Mouse (Mus musculus): ENCODE measurements around the gene Celsr2. TPM values are rescaled to one million over a fixed set of nuclear protein-coding genes. Genes with fewer than 3 reads are reported as not detected.

The Celsr2 gene
- 12.4 and 13.5 TPM in 2 replicates for polyA plus RNA-seq (2014; fragmentation: Nextera tagmentation; extraction: Ambion mirVana)

GRCm38 (mm10) chr3:108414857-108415830 lies at the start of gene Celsr2:
TSS of gene Celsr2 (minus strand) at chr3:108415552.
- DNase-seq (ENCODE audit: low spot score) (peak; percentile 52), ATAC-seq (replicated peaks; ENCODE audit: insufficient number of reproducible peaks, low FRiP score, low TSS enrichment, low read depth) (no peak)
- peak within 1 kb of the TSS; percentile 7; the same call in 1 of the 2 replicates for H3K27ac ChIP-seq (replicated peaks; ENCODE audit: low read depth, low read length)
- peaks cover 4% of the 10 kb centered on the region for H3K36me3 ChIP-seq (replicated peaks; ENCODE audit: control insufficient read depth, insufficient read depth, low read depth, low read length)
- peaks cover 3% of the 10 kb centered on the region; the same call in 1 of the 2 replicates for H3K9me3 ChIP-seq (replicated peaks; ENCODE audit: control insufficient read depth, low read length)
- H3K4me3 ChIP-seq (ENCODE audit: low read depth, low read length), result peak within 1 kb of the TSS; percentile 49
- peaks cover 5% of the 10 kb centered on the region; the same call in 1 of the 2 replicates for H3K4me1 ChIP-seq (ENCODE audit: control insufficient read depth, insufficient read depth, low read length)
- peak within 1 kb of the TSS; percentile 59 for H3K9ac ChIP-seq (replicated peaks; ENCODE audit: low read length)
- H3K27me3 ChIP-seq (ENCODE audit: control insufficient read depth, insufficient read depth, low read length), result no peaks in the 10 kb centered on the region; the same call in 1 of the 2 replicates
- 9% methylated on average over 40 of the region's 67 CpGs for WGBS
- H3K4me2 ChIP-seq (ENCODE audit: low read depth, low read length), result peak within 1 kb of the TSS; percentile 99

DNA sequence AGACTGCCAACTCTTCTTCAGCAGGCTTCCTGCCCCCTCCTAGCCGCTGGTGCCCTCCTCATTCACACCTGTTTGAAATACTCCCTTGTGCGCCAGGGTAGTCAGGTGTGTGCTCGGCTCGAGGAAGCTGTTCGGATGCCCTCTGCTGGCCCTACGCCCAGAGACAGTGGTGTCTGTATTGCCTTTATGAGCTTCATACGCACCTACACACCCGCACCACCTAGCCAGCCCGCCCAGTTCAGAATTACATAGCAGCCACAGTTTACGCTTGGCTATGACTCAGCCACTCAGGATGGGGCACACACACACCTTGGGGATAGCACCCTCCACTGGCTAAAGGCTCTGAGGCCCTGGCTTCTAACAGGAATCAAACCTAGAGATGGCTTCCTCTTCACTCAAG lies 43.5 kb upstream of the Celsr2 start:
- H3K27ac ChIP-seq (replicated peaks; ENCODE audit: low read depth, low read length), result no peak overlapping the region

DNA sequence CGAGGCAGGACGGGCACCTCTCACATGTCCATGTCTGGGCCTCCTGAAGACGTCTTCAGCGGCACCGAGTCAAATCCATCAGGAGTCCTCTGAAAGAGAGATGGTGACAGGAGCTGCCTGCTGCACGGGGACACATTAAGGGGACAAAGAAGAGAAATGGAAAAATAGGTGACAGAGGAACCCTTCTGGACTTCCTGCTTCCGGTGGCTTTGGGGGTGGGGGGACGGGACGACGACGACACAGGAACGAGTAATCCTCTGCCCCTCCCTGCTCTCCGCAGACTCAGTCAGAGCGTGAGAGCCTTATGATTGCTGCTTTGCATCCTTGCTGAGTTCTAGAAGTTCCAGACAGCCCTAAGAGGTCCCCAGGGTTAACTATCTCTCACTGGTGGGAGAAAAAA lies 43.0 kb upstream of the Celsr2 start:
- no peak overlapping the region for H3K4me3 ChIP-seq (ENCODE audit: low read depth, low read length)
- no peak overlapping the region for H3K27ac ChIP-seq (replicated peaks; ENCODE audit: low read depth, low read length)
- no peaks in the 10 kb centered on the region for H3K36me3 ChIP-seq (replicated peaks; ENCODE audit: control insufficient read depth, insufficient read depth, low read depth, low read length)
- DNase-seq (ENCODE audit: low spot score) (no peak), ATAC-seq (replicated peaks; ENCODE audit: insufficient number of reproducible peaks, low FRiP score, low TSS enrichment, low read depth) (no peak)
- H3K4me1 ChIP-seq (ENCODE audit: control insufficient read depth, insufficient read depth, low read length), result no peaks in the 10 kb centered on the region
- H3K9me3 ChIP-seq (replicated peaks; ENCODE audit: control insufficient read depth, low read length), result no peaks in the 10 kb centered on the region
- H3K4me2 ChIP-seq (ENCODE audit: low read depth, low read length), result no peak overlapping the region
- no peak overlapping the region for H3K9ac ChIP-seq (replicated peaks; ENCODE audit: low read length)
- WGBS, result 55% methylated on average over 14 of the region's 14 CpGs
- no peaks in the 10 kb centered on the region for H3K27me3 ChIP-seq (ENCODE audit: control insufficient read depth, insufficient read depth, low read length)

More for the DNA sequence above, 43.5 kb upstream of the Celsr2 start:
- no peak for DNase-seq (ENCODE audit: low spot score)
- Histone ChIP-seq H3K27me3 (ENCODE audit: control insufficient read depth, insufficient read depth, low read length) (no peaks in the 10 kb centered on the region), H3K9ac (replicated peaks; ENCODE audit: low read length) (no peak overlapping the region), H3K4me1 (ENCODE audit: control insufficient read depth, insufficient read depth, low read length) (no peaks in the 10 kb centered on the region), H3K36me3 (replicated peaks; ENCODE audit: control insufficient read depth, insufficient read depth, low read depth, low read length) (no peaks in the 10 kb centered on the region), H3K4me3 (ENCODE audit: low read depth, low read length) (no peak overlapping the region), H3K4me2 (ENCODE audit: low read depth, low read length) (no peak overlapping the region), H3K9me3 (replicated peaks; ENCODE audit: control insufficient read depth, low read length) (no peaks in the 10 kb centered on the region)
- ATAC-seq (replicated peaks; ENCODE audit: insufficient number of reproducible peaks, low FRiP score, low TSS enrichment, low read depth), result no peak
- WGBS, result 32% methylated on average over 10 of the region's 10 CpGs

DNA sequence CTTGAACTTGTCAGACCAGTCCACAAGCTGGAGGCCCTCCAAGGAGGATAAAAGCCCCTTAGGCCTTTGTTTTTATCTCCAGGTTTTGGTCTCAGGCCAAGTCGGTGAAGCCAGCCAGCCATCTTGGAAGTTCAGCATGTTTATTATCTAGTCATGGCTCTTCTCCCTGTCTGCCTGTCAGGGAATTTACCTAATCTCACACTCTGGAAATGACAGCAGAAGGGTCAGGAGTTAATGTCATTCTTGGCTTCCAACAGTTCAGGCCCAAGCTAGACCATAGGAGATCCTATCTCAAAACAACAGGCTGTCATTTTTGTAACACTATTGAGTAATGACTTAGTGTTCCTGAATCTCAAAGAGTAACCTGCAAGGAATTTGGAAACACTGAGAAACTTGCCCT lies 38.8 kb upstream of the Celsr2 start:
- Histone ChIP-seq H3K9me3 (replicated peaks; ENCODE audit: control insufficient read depth, low read length) (no peaks in the 10 kb centered on the region), H3K9ac (replicated peaks; ENCODE audit: low read length) (no peak overlapping the region), H3K27me3 (ENCODE audit: control insufficient read depth, insufficient read depth, low read length) (no peaks in the 10 kb centered on the region), H3K4me2 (ENCODE audit: low read depth, low read length) (no peak overlapping the region), H3K4me3 (ENCODE audit: low read depth, low read length) (no peak overlapping the region), H3K27ac (replicated peaks; ENCODE audit: low read depth, low read length) (no peak overlapping the region), H3K36me3 (replicated peaks; ENCODE audit: control insufficient read depth, insufficient read depth, low read depth, low read length) (no peaks in the 10 kb centered on the region), H3K4me1 (ENCODE audit: control insufficient read depth, insufficient read depth, low read length) (no peaks in the 10 kb centered on the region)
- DNase-seq (ENCODE audit: low spot score) (no peak), ATAC-seq (replicated peaks; ENCODE audit: insufficient number of reproducible peaks, low FRiP score, low TSS enrichment, low read depth) (no peak)
- WGBS, result 81% methylated on average over 1 of the region's 1 CpGs

- Histone ChIP-seq H3K9ac (replicated peaks; ENCODE audit: low read length) (no peak overlapping the region), H3K27ac (replicated peaks; ENCODE audit: low read depth, low read length) (no peak overlapping the region), H3K4me1 (ENCODE audit: control insufficient read depth, insufficient read depth, low read length) (no peaks in the 10 kb centered on the region), H3K9me3 (replicated peaks; ENCODE audit: control insufficient read depth, low read length) (no peaks in the 10 kb centered on the region), H3K4me2 (ENCODE audit: low read depth, low read length) (no peak overlapping the region), H3K36me3 (replicated peaks; ENCODE audit: control insufficient read depth, insufficient read depth, low read depth, low read length) (no peaks in the 10 kb centered on the region), H3K4me3 (ENCODE audit: low read depth, low read length) (no peak overlapping the region), H3K27me3 (ENCODE audit: control insufficient read depth, insufficient read depth, low read length) (no peaks in the 10 kb centered on the region)
- ATAC-seq (replicated peaks; ENCODE audit: insufficient number of reproducible peaks, low FRiP score, low TSS enrichment, low read depth) (no peak), DNase-seq (ENCODE audit: low spot score) (no peak)
- 80% methylated on average over 2 of the region's 2 CpGs for WGBS
These were observed 36.6 kb upstream of the Celsr2 start for GRCm38 (mm10) chr3:108451969-108452368.

DNA sequence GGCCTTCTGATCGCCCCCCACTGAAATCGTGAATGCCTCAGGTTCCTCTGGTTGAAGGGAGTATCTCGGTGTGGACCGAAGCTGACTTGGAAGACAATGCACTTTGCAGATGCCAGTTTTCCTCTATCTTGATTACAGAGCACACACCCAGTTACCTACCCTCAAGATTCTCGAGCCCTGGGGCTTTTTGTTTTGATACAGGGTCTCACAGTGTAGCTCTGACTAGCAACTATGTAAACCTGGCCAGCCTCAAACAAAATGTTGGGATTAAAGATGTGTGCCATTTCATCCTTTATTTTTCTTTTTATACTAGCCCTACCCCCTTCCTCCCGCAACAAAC lies 30.0 kb upstream of the Celsr2 start:
- no peak for DNase-seq (ENCODE audit: low spot score)
- H3K9ac ChIP-seq (replicated peaks; ENCODE audit: low read length), result peak overlapping the region; percentile 82
- peaks cover 3% of the 10 kb centered on the region for H3K4me1 ChIP-seq (ENCODE audit: control insufficient read depth, insufficient read depth, low read length)
- 16% methylated on average over 6 of the region's 6 CpGs for WGBS
- peak overlapping the region; percentile 93 for H3K4me3 ChIP-seq (ENCODE audit: low read depth, low read length)
- no peaks in the 10 kb centered on the region for H3K27me3 ChIP-seq (ENCODE audit: control insufficient read depth, insufficient read depth, low read length)
- no peaks in the 10 kb centered on the region for H3K36me3 ChIP-seq (replicated peaks; ENCODE audit: control insufficient read depth, insufficient read depth, low read depth, low read length)
- ATAC-seq (replicated peaks; ENCODE audit: insufficient number of reproducible peaks, low FRiP score, low TSS enrichment, low read depth), result no peak
- peak overlapping the region; percentile 46 for H3K4me2 ChIP-seq (ENCODE audit: low read depth, low read length)
- no peaks in the 10 kb centered on the region for H3K9me3 ChIP-seq (replicated peaks; ENCODE audit: control insufficient read depth, low read length)
- H3K27ac ChIP-seq (replicated peaks; ENCODE audit: low read depth, low read length), result peak overlapping the region; percentile 47; the same call in 1 of the 2 replicates

DNA sequence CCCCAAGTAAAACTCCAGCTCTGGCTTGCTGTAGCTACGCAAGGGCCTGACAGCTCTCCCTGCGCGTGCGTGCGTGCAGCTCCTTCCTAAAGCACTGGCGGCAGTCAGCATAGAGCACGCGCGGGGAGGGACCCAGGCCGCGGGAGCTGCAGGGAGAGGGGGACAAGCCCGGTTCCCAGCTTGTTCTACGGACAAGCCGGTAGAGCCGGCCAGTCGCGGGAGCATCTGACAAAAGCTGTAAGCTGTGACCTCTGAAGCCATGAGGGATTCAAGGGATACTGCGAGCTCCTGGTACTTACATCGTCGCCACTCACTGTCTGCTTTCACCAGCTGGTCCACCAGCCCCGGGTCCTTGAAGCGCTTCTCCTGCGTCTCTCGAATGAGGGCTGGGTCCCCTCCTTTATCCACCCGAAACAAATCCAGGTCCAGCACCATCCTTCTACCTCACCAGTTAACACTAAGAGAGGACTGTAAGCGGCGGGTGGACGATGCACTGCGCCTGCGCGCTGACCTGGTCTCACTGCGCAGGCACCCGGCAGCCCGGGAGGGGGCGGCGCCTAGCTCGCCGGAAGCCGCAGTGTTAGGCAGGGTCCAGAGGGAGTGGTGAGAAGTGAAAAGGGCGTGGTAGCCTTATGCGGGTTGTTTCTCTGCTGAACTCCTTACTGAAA lies 29.5 kb upstream of the Celsr2 start, which contains the start of gene Sars:
Sars (minus strand) TSS at position 512 of the 668 bp plus-strand sequence.
- under 1% methylated on average over 39 of the region's 41 CpGs for WGBS
- no peaks in the 10 kb centered on the region for H3K27me3 ChIP-seq (ENCODE audit: control insufficient read depth, insufficient read depth, low read length)
- H3K4me2 ChIP-seq (ENCODE audit: low read depth, low read length), result peak within 1 kb of the TSS; percentile 46
- H3K36me3 ChIP-seq (replicated peaks; ENCODE audit: control insufficient read depth, insufficient read depth, low read depth, low read length), result no peaks in the 10 kb centered on the region
- H3K9me3 ChIP-seq (replicated peaks; ENCODE audit: control insufficient read depth, low read length), result no peaks in the 10 kb centered on the region
- peak within 1 kb of the TSS; percentile 93 for H3K4me3 ChIP-seq (ENCODE audit: low read depth, low read length)
- DNase-seq (ENCODE audit: low spot score), result peak; percentile 94
- peaks cover 3% of the 10 kb centered on the region for H3K4me1 ChIP-seq (ENCODE audit: control insufficient read depth, insufficient read depth, low read length)
- H3K9ac ChIP-seq (replicated peaks; ENCODE audit: low read length), result peak within 1 kb of the TSS; percentile 82
- H3K27ac ChIP-seq (replicated peaks; ENCODE audit: low read depth, low read length), result peak within 1 kb of the TSS; percentile 47; the same call in 1 of the 2 replicates
- ATAC-seq (replicated peaks; ENCODE audit: insufficient number of reproducible peaks, low FRiP score, low TSS enrichment, low read depth), result peak; percentile 97

Measured in embryonic facial prominence, embryonic 11.5 days (tissue).